Mouse (Mus musculus): Measurements from ENCODE around the gene Gm10645.
A peak's percentile ranks its signal among the peaks of the same experiment; 100 is the strongest.

The Gm10645 gene

DNA sequence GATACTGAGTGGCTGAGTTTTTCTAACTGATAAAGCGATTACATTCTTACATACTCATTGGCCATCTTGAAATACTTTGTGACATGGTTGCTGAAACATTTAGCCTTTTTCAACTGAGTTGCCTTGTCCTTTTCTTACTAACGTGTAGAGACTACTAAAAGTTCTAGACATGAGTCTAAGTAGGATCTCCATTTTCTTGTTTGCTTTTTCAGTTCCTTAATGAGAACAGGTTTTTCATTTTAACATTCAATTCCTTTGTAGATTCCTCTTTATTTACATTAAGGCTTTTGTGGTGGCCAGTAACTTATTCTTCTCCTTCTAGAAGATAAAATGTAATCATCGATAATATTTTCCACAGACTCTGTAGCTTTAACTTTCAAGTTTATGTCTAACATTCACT, 3.2 kb upstream of the Gm10645 start:
- DNase-seq (ENCODE audit: low spot score), result no peak

DNA sequence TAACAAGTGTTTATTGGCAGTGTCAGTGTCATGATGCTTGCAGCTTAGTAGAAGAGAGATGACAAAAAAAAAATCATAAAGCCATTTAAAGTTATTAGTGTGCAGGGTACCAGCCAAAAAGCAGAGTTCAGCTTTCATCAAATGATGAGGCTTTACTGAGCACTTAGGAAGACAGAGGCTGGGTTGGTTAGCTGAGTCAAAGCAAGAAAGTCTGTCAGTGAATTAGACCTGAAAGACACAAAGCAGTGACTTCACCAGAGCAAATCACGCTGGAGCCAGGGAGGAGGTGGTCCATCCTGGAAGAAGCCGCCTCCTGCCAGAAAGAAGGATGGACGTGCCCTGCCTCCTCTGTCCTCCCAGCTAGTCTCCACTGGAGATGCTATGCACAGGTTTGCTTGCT, 2.0 kb upstream of the Gm10645 start:
- no peak for DNase-seq (ENCODE audit: low spot score)

DNA sequence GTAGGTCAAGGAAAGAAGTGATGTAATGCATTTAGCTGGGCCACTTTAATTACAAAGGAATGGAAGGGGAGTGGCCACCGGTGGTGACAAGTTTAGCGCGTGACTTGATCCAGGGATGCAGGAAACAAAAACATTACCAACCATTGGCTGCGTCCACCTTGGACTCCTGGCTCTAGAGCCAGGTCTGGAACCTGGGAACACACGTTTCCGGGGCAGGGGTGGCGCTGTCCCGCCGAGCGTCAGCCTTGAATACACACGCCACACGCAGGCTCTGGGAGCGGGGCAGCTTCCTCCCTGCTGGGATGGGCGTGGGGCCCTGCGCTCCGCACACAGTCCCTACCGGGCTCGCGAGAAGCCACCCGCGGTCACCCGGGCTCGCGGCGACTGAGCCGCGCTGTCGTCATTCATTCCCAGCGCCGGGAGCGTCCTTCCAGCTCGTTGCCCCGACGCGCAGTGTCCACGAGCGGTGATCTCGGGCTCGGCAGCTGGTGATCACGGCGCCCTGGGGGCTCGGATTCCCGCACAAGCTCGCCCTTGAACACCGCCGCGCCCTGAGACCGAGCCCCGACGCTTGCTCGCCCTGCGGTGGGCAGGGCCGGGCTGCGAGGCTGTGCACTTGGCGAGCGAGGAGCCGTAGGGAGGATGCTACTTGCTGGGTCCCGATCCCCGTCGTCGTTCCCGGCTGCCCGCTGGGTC, 587 bp downstream of the Gm10645 start, which contains the start of gene Tbc1d9:
Gene Tbc1d9, plus strand, starts transcription at position 118 of the 696 bp plus-strand sequence.
- peak; percentile 44 for DNase-seq (ENCODE audit: low spot score)

DNA sequence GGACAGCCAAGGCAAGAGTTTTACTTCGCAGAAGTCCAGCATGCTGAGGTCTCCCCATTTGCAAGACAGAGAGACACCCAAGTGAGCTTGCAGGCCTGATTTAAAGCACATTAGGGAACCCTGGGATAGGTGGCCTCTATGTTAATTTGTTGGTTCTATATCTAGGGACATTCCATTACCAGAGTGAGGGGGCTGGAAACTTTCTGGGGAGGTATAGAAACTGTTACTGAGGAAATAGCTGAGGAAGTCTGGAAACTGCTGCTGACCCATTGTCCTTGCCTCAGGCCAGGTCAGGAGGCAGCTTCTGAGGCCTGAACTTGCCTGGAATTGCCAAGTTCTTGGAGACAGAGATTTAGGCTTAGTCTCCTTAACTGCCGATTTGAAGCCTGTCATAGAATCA, 5.4 kb downstream of the Gm10645 start:
- DNase-seq (ENCODE audit: low spot score), result no peak

GRCm38 (mm10) chr8:83159615-83160014, 6.4 kb downstream of the Gm10645 start:
- no peak for DNase-seq (ENCODE audit: low spot score)

DNA sequence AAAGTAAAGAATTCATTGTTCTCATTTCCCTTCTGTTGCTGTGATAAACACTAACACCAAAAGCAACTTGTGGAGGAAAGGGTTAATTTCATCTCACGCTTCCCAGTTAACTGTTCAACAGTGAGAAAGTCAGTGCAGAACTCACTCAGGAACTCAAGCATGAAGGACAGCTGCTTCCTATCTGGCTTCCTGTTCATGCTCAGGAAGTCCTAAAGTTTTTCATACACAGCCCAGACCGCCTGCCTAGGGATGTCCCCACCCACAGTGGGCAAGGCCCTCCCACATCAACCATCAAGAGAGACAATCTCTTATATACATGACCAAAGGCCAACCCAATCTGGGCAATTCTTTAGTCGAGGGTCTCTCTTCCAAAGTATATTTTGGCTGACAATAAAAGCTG, 7.0 kb downstream of the Gm10645 start:
- DNase-seq (ENCODE audit: low spot score), result no peak

DNA sequence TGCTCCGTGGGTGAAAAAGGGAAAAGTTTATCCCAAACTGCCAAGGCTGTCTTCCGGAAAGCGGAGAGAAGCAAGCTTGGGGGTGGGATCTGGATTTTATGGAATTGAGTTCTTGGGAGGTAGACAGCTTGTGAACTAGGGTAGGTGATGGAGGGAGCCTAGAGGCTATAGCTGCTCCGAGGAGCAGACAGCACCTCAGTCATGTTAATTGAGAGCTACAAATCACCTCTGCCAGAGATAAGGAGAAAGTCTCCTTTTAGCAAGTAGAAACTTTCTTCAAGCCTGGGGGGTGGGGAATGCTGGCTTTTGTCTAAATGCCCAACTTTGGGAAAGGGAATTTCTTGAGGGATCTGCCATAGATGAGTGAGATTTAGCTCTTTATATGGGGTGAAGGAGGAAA, 10.9 kb downstream of the Gm10645 start:
- DNase-seq (ENCODE audit: low spot score), result no peak

DNA sequence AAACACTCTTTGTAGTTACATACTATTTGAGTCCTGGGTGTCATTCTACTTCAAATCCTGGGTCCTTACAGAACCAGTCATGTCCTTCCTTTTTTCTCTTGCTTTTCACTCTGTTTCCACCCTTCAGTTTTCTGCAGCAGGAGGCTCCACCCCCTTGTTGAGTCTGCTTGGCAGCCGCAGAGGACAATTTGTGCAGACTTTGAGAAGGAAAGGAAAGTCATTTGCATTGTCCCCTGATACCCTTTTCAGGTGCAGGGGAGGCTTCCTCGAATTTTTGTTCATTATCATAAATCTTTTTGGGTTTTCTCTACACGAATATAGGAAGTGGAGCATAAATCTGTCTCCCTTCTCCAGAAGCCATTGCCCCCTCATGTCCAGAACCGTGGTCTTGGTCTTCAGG, 13.5 kb downstream of the Gm10645 start:
- DNase-seq (ENCODE audit: low spot score), result no peak

DNA sequence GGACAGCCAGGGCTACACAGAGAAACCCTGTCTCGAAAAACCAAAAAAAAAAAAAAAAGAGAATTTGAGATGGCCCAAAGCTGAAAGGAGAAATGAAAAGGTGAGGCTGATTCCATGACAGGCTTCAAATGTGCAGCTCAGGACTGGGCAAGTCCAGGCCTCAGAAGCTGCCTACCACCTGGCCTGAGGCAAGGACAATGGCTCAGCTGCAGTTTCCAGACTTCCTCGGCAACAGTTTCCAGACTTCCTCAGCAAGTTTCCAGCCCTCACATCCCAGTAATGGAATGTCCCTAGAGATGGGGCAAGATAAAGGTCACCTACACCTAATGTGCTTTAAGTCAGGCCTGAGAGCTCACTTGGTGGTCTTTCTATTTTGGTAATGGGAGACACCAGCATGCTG, 13.9 kb downstream of the Gm10645 start:
- DNase-seq (ENCODE audit: low spot score), result no peak

GRCm38 (mm10) chr8:83149124-83149523, 16.8 kb downstream of the Gm10645 start:
- no peak for DNase-seq (ENCODE audit: low spot score)

DNA sequence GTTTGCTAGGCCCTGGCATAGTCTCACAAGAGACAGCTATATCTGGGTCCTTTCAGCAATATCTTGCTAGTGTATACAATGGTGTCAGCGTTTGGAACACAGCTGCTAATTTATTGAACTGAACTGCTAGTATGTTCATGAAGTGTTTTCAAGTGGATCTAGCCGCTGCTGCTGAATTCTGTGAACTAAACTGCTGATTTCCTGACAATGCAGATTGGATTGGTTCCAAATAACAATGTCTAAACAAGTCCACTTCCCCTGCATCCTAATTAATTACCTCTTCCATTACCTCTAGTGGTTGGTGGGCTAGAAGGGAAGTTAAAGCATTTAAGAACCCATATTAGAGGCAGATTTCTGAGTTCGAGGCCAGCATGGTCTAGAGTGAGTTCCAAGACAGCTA, 20.5 kb downstream of the Gm10645 start:
- no peak for DNase-seq (ENCODE audit: low spot score)

- DNase-seq (ENCODE audit: low spot score), result no peak
Measured at GRCm38 (mm10) chr8:83144601-83145000, 21.4 kb downstream of the Gm10645 start.

GRCm38 (mm10) chr8:83141358-83141757, 24.6 kb downstream of the Gm10645 start:
- DNase-seq (ENCODE audit: low spot score), result no peak

GRCm38 (mm10) chr8:83140701-83141111, 25.3 kb downstream of the Gm10645 start:
- no peak for DNase-seq (ENCODE audit: low spot score)

DNA sequence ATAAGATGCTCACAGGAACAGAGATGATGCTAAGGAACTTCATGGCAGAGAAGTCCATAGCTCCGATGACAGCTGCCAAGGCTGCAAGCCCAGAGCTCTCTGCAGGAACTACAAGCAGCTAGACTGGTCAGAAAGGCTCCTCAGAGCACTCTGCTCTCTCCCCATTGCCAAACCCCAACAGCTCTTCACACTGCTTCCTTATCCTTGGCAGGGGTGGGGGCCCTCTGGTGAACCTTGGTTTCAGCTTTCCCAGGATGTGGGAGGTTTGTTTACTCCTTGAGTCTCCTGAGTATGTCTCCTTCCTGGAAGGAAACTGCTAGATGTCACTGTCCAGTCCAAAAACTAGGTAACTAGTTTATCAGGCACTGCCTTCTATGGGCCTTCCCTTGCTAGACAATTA, 25.9 kb downstream of the Gm10645 start:
- DNase-seq (ENCODE audit: low spot score), result no peak

- peak; percentile 17 for DNase-seq (ENCODE audit: low spot score)
Measured at GRCm38 (mm10) chr8:83135086-83135485, 30.9 kb downstream of the Gm10645 start.
